Mouse (Mus musculus) limb, embryonic 15.5 days (tissue): ENCODE data around the gene Cavin1. TPM values are rescaled to one million over a fixed set of nuclear protein-coding genes. Genes with fewer than 3 reads are reported as not detected.

ENCODE experiments used
- ATAC-seq: fragments of 200-750 bp; cut with Nextera tagmentation; 2 replicates; pipeline ENCODE4 v1.8.0; 2017; ENCODE audit warnings: low read depth, moderate TSS enrichment; ENCODE audit not compliant: insufficient number of reproducible peaks, low FRiP score, low TSS enrichment
- H3K27ac ChIP-seq: fragments of 300-500 bp; sonication (generic); 2 replicates; pipeline ENCODE4 v1.5.1; 2015; ENCODE audit warnings: moderate library complexity, mild to moderate bottlenecking, inconsistent platforms
- H3K27me3 ChIP-seq: fragments of 300-500 bp; sonication (generic); 2 replicates; pipeline ENCODE4 v1.6.1; 2015; ENCODE audit warnings: inconsistent platforms
- H3K36me3 ChIP-seq: fragments of 300-500 bp; sonication (generic); 2 replicates; pipeline ENCODE4 v1.6.1; 2015; ENCODE audit warnings: inconsistent platforms
- H3K4me1 ChIP-seq: fragments of 300-500 bp; sonication (generic); 2 replicates; pipeline ENCODE4 v1.6.1; 2015; ENCODE audit warnings: inconsistent platforms
- H3K4me2 ChIP-seq: fragments of 300-500 bp; sonication (generic); 2 replicates; pipeline ENCODE4 v1.6.1; 2015; ENCODE audit warnings: mild to moderate bottlenecking, inconsistent platforms
- H3K4me3 ChIP-seq: fragments of 300-500 bp; sonication (generic); 2 replicates; pipeline ENCODE4 v1.5.1; 2015; ENCODE audit warnings: mild to moderate bottlenecking, inconsistent platforms
- H3K9ac ChIP-seq: fragments of 300-500 bp; sonication (generic); 2 replicates; pipeline ENCODE4 v1.6.1; 2015; ENCODE audit warnings: inconsistent platforms
- H3K9me3 ChIP-seq: fragments of 300-500 bp; sonication (generic); 2 replicates; pipeline ENCODE4 v1.6.1; 2016; ENCODE audit warnings: inconsistent platforms
- WGBS: fragments of 180-500 bp; shearing (Covaris S2); methylation state at CpG from one replicate; pipeline ENCODE4 v1.1.7; 2015; 5-methylcytosine and 5-hydroxymethylcytosine counted together
- polyA plus RNA-seq: library from polyadenylated mRNA; unstranded; fragments of >200 nt; fragmentation: Nextera tagmentation; extraction: Ambion mirVana; gene quantifications from 2 replicates; pipeline ENCODE4 v1.2.1, GENCODE M21; 2015

Cavin1 gene
- polyA plus RNA-seq, 1 experiment from 2014 or later = 368 TPM

DNA sequence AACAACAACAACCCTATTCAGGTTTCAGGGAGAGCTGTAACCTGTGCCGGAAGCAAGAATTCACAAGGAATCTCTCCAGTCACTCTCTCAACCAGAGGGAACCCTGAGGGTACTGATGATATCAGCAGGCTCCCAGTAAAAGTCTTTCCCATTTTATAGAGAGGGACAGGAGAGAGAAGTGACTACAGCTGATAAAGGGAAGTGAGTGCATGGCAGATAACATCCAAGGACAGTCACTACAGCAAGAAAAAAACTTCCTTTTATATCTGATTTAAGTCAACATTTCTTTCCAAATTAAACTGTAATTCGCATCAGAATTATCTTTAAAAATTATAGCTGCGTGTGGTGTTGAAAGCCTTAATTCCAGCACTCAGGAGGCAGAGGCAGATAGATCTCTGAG, 43.3 kb downstream of the Cavin1 start:
- Histone ChIP-seq H3K4me2 (no peak overlapping the region), H3K27me3 (no peaks in the 10 kb centered on the region), H3K4me1 (peaks cover 14% of the 10 kb centered on the region), H3K4me3 (no peak overlapping the region), H3K36me3 (no peaks in the 10 kb centered on the region; the same call in 1 of the 2 replicates), H3K9me3 (no peaks in the 10 kb centered on the region), H3K9ac (no peak overlapping the region), H3K27ac (no peak overlapping the region)
- ATAC-seq = no peak
- WGBS = 80% methylated on average over 3 of the region's 3 CpGs

DNA sequence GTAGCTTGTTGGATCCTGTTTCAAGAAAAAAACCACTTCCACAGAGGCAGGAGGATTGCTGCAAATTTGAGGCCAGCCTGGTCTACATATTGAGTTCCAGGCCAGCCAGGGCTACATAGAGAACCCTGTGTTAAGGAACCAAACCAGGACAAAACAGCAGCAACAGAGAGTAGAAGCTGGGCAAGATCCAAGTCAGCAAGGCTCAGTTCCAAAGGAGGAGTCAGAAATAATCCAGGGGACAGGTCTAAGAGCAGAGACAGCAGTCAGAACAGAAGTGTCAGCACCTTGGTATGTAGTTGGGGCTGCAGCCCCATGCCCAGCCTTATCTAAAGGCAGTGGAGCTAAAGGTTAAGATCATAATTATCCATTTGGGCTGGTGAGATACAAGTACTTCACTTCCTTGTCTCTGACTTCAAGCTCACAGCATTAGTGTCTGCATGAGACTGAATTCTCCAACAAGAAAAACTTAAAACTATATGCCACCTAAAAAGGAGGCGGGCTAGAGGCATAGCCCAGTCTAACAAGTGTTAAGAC, 46.2 kb downstream of the Cavin1 start:
- ATAC-seq = no peak
- Histone ChIP-seq H3K27me3 (no peaks in the 10 kb centered on the region), H3K27ac (no peak overlapping the region), H3K9ac (no peak overlapping the region), H3K4me2 (no peak overlapping the region), H3K9me3 (no peaks in the 10 kb centered on the region), H3K4me3 (no peak overlapping the region), H3K36me3 (peaks cover 4% of the 10 kb centered on the region; the same call in 1 of the 2 replicates), H3K4me1 (0 out of 2 replicates have a peak, but pooled peaks cover 3% of the 10 kb centered on the region)
- 87% methylated on average over 1 of the region's 1 CpGs for WGBS

DNA sequence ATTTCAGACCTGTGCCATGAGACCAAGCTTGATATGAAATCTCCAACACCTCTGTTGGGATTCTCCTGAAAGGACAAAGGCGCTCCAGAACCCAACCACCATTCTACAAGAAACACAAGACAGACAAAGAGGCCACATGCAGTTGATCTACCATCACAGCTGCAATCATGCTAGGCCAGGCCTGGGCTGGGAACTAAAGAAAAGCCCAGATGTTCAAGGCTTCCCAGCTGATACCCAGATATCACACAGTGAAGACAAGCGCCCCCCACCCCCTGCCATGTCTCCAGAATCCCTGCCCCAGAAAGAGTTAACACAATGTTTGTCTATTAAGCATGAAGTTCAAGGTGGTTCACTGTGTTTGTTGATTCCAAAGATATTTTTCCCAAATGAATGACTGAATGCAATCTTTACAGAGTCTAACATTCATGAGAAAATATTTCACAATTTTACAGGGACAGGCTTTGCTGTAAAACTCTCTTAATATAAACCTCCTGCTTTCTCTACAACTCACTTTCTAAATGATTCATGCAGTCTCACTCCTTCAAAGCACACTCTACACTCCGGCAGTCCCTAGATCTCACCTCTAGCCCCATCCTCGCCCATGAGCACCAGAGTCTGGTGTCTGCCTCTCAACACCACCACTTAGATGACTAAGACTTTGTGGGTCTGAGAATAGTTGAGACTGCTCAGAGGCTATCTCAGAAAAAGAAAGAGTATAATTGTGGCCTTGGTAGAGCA, 49.6 kb downstream of the Cavin1 start:
- Histone ChIP-seq H3K9ac (no peak overlapping the region), H3K4me3 (no peak overlapping the region), H3K27ac (no peak overlapping the region), H3K9me3 (no peaks in the 10 kb centered on the region), H3K36me3 (peaks cover 15% of the 10 kb centered on the region), H3K4me2 (no peak overlapping the region), H3K27me3 (no peaks in the 10 kb centered on the region), H3K4me1 (0 out of 2 replicates have a peak, but pooled peaks cover 3% of the 10 kb centered on the region)
- no peak for ATAC-seq
- 79% methylated on average over 4 of the region's 4 CpGs for WGBS

DNA sequence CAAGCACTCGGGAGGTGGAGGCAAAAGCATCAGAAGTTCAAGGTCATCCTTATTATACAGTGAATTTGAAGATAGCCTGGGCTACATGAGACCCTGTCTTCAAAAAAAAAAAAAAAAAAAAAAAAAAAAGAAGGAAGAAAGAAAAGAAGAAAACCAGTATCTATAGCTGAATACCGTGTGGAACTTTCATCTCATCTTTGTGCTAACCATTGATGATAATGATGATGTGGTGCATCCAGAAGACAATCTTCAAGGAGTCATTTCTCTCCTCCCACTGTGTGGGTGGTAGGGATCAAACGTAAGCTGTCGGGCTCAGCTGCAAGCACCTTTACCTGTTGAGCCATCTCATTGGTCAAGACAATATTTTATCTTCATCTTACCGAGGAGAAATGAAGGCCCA, 52.7 kb downstream of the Cavin1 start:
- Histone ChIP-seq H3K27ac (no peak overlapping the region), H3K4me3 (no peak overlapping the region), H3K4me1 (peaks cover 3% of the 10 kb centered on the region; the same call in 1 of the 2 replicates), H3K4me2 (no peak overlapping the region), H3K36me3 (peaks cover 22% of the 10 kb centered on the region), H3K27me3 (no peaks in the 10 kb centered on the region), H3K9ac (no peak overlapping the region), H3K9me3 (no peaks in the 10 kb centered on the region)
- no peak for ATAC-seq
- 88% methylated on average over 5 of the region's 5 CpGs for WGBS

DNA sequence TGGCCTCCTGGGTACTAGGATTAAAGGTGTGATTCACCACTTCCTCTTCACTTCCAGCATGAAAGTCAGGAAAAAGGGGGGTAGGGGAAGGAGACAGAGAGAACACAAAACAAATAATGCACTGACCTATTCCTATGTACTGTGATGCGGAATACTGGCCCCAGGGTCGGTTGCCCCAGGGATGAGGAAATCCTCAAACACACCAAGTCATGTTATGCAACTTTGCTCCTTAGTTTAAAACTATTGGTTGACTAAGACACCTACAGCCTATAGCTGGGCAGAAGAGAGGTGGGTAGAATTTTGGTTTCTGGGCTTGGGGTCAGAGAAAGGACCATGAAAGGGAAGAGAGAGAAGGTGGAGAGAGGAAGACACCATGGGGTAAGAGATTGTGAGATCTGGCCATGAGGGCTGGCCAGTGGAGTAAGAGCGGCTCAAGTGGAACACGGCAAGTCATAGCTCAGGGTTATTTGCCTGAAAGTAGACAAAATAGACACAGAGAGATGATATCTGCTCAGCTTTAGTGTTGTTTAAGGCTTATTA, 54.2 kb downstream of the Cavin1 start:
- Histone ChIP-seq H3K27ac (no peak overlapping the region), H3K4me1 (peaks cover 4% of the 10 kb centered on the region; the same call in 1 of the 2 replicates), H3K36me3 (peaks cover 18% of the 10 kb centered on the region; the same call in 1 of the 2 replicates), H3K4me3 (no peak overlapping the region), H3K4me2 (no peak overlapping the region), H3K27me3 (no peaks in the 10 kb centered on the region), H3K9ac (no peak overlapping the region), H3K9me3 (no peaks in the 10 kb centered on the region)
- WGBS = 89% methylated on average over 4 of the region's 4 CpGs
- ATAC-seq = no peak

DNA sequence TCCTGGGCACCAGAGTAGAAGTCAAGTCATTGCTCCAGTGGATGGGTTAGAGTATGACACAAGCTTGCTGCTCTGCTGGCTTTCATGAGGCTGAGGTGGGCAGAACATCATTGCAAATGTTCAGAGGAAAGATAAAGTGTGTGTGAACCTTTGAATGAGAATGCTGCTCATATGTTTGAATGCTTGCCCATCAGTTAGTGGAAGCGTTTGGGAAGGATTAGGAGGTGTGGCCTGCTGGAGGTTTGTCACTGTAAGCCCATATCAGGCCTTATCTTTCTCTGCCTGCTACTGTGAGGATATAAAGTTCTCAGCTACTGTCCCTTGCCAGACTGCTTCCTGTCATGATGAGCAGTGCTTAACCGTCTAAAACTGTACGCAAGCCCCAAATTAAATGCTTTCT, 55.6 kb downstream of the Cavin1 start:
- no peak overlapping the region for H3K9ac ChIP-seq
- peaks cover 28% of the 10 kb centered on the region; the same call in 1 of the 2 replicates for H3K36me3 ChIP-seq
- WGBS = 93% methylated on average over 3 of the region's 3 CpGs
- no peak overlapping the region for H3K4me3 ChIP-seq
- no peak for ATAC-seq
- no peaks in the 10 kb centered on the region for H3K9me3 ChIP-seq
- no peaks in the 10 kb centered on the region for H3K27me3 ChIP-seq
- H3K4me1 ChIP-seq = peaks cover 4% of the 10 kb centered on the region; the same call in 1 of the 2 replicates
- H3K4me2 ChIP-seq = no peak overlapping the region
- H3K27ac ChIP-seq = no peak overlapping the region

DNA sequence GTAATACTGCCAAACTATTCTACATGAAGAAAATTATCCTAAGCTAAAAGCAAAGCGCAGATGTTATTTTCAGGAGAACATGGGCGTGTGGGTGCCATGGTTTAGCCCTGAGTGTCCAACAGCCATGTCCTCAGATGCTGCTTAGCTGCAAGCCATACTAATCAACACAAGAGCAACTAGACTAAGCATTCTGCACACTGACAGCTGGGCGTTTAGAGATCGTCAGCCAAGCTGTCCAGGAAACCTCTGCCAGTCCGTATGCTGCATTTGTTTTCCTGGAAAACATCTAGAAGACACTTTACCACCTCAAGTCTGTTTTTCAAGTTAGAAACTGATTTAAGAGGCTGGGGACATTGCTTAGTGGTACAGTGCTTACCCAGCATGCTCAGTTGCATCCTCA, 56.3 kb downstream of the Cavin1 start:
- Histone ChIP-seq H3K9me3 (no peaks in the 10 kb centered on the region), H3K36me3 (peaks cover 31% of the 10 kb centered on the region; the same call in 1 of the 2 replicates), H3K27me3 (no peaks in the 10 kb centered on the region), H3K27ac (no peak overlapping the region), H3K4me2 (no peak overlapping the region), H3K4me3 (no peak overlapping the region), H3K9ac (no peak overlapping the region), H3K4me1 (peaks cover 4% of the 10 kb centered on the region; the same call in 1 of the 2 replicates)
- ATAC-seq = no peak
- 80% methylated on average over 5 of the region's 5 CpGs for WGBS

DNA sequence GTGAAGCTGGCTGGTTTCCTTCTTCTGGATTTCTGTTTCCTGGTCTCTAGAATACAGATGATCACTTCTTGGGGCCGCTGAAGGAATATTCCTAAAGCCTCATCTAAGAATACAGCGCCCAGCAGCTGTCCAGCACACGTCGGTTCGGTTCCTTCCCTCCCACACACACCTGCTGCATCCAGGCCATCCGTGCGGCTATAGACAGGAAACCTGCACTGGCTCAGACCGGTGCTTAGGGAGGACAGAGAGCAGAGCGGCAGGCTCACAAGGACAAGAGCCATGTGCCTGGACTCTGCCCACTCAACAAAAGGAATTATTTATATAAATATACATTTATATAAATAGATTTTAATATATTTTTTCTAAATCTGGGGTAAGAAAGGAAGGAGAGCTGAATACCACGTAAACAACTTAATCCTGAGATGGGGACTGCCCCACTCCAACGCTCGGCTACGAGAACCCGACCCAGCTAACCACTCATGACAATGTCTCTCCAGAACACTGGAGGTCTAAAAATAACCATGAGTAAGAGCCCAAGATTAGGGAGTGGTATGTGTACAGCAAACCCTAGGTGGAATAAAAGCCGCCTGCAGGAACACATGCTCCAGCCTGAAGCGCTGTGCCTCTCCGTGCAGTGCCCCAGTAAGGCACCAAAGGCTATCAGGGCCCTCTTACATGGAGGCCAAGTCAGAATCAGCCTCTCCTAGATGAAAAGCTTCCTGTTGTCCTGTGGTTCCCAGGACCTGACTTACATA, 58.1 kb downstream of the Cavin1 start:
- Histone ChIP-seq H3K4me3 (no peak overlapping the region), H3K36me3 (peaks cover 35% of the 10 kb centered on the region), H3K27ac (no peak overlapping the region), H3K9me3 (no peaks in the 10 kb centered on the region), H3K4me1 (peaks cover 4% of the 10 kb centered on the region; the same call in 1 of the 2 replicates), H3K9ac (no peak overlapping the region), H3K4me2 (no peak overlapping the region), H3K27me3 (no peaks in the 10 kb centered on the region)
- 84% methylated on average over 17 of the region's 17 CpGs for WGBS
- peak; percentile 52; the same call in 1 of the 2 replicates for ATAC-seq

DNA sequence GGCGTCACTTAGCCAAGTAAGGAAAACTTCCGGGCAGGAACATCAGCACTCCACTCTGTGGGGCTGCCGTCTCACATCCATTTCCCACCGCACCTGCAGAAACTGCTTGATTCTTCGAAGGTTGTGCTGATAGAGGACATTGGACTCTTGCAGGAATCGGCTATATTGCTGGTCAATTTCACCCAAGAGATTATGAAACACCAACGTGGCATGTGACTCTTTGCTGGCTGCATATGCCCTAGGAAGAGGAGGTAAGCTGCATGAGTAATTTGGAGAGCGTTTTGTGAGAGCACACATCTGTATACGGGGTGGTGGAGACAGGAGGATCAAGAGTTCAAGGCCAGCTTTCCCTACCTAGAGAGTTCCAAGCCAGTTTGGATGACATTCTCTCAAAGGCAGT, 62.1 kb downstream of the Cavin1 start:
- H3K9me3 ChIP-seq = no peaks in the 10 kb centered on the region
- no peak overlapping the region for H3K4me3 ChIP-seq
- H3K4me2 ChIP-seq = no peak overlapping the region
- WGBS = 79% methylated on average over 9 of the region's 9 CpGs
- peaks cover 56% of the 10 kb centered on the region for H3K36me3 ChIP-seq
- no peak for ATAC-seq
- H3K9ac ChIP-seq = no peak overlapping the region
- no peak overlapping the region for H3K27ac ChIP-seq
- peaks cover 4% of the 10 kb centered on the region; the same call in 1 of the 2 replicates for H3K4me1 ChIP-seq
- H3K27me3 ChIP-seq = no peaks in the 10 kb centered on the region

DNA sequence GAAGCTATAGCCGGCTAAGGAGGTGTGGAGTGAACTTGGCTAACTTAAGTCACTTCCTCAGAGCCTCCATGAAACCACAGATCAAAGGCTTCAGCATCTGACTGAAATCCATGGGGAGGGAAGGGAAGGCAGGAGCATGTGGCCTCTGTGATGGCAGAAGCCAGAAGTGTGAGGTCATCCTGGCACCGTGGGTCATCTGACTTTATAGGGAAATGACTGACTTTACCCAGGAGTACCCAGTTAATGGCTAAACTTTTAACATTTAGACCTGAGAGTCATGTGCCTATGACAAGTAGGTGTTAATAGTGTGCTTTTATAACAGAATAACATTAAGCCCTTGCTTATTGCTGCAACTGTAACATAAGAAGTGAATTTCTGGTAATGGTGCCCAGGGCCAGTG, 62.6 kb downstream of the Cavin1 start:
- H3K36me3 ChIP-seq = peaks cover 61% of the 10 kb centered on the region
- H3K4me2 ChIP-seq = no peak overlapping the region
- WGBS = 48% methylated on average over 2 of the region's 2 CpGs
- peaks cover 4% of the 10 kb centered on the region; the same call in 1 of the 2 replicates for H3K4me1 ChIP-seq
- H3K27ac ChIP-seq = no peak overlapping the region
- H3K27me3 ChIP-seq = no peaks in the 10 kb centered on the region
- H3K9me3 ChIP-seq = no peaks in the 10 kb centered on the region
- no peak overlapping the region for H3K9ac ChIP-seq
- no peak for ATAC-seq
- H3K4me3 ChIP-seq = no peak overlapping the region

DNA sequence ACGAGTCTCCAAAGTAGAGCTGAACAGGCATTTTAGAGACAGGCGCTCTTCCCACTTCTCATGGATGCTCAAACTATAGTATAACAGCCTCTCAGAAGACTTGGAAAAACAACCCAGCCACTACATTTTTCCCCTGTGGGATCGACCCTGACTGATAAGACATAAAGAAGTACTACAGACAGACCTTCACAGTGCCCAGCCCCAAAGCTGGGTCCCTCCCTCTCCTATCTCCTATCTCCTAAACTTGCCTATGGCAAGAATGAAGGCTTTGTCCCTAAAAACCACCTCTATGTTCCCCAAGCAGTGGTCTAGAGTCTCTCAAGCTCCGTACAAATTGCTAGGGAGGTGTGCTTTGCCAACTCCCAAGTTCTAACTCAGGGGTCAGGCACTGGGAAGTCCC, 63.8 kb downstream of the Cavin1 start:
- WGBS = 83% methylated on average over 4 of the region's 4 CpGs
- Histone ChIP-seq H3K4me3 (no peak overlapping the region), H3K9me3 (no peaks in the 10 kb centered on the region), H3K27me3 (no peaks in the 10 kb centered on the region), H3K4me1 (no peaks in the 10 kb centered on the region), H3K4me2 (no peak overlapping the region), H3K9ac (no peak overlapping the region), H3K27ac (no peak overlapping the region), H3K36me3 (peaks cover 69% of the 10 kb centered on the region)
- no peak for ATAC-seq
